Mouse (Mus musculus) forebrain, postnatal 0 days (tissue): ENCODE results near the gene Tmem52. TPM values are rescaled to one million over a fixed set of nuclear protein-coding genes. Genes with fewer than 3 reads are reported as not detected.
A peak's percentile ranks its signal among the peaks of the same experiment; 100 is the strongest.

Experiments used
- ATAC-seq: fragments of 200-750 bp; cut with Nextera tagmentation; 2 replicates; pipeline ENCODE4 v1.8.0; 2017; ENCODE audit warnings: mild to moderate bottlenecking, moderate library complexity
- DNase-seq: peaks from one replicate; pipeline ENCODE4 v3.0.0-alpha.2; 2015
- H3K27ac ChIP-seq: fragments of 300-500 bp; sonication (generic); 2 replicates; pipeline ENCODE4 v1.5.1; 2014; ENCODE audit warnings: low read depth, mild to moderate bottlenecking, antibody characterized with exemption, low read length, moderate library complexity, mixed read lengths
- H3K27me3 ChIP-seq: fragments of 300-500 bp; sonication (generic); 2 replicates; pipeline ENCODE4 v1.6.1; 2014; ENCODE audit warnings: mild to moderate bottlenecking, low read length, mixed read lengths; ENCODE audit not compliant: insufficient read depth
- H3K36me3 ChIP-seq: fragments of 300-500 bp; sonication (generic); 2 replicates; pipeline ENCODE4 v1.6.1; 2014; ENCODE audit warnings: mild to moderate bottlenecking, moderate library complexity; ENCODE audit not compliant: insufficient read depth
- H3K4me1 ChIP-seq: fragments of 300-500 bp; sonication (generic); 2 replicates; pipeline ENCODE4 v1.6.1; 2014; ENCODE audit warnings: antibody characterized with exemption; ENCODE audit not compliant: insufficient read depth
- H3K4me2 ChIP-seq: fragments of 300-500 bp; sonication (generic); 2 replicates; pipeline ENCODE4 v1.6.1; 2014; ENCODE audit warnings: low read depth, mild to moderate bottlenecking, moderate library complexity
- H3K4me3 ChIP-seq: fragments of 300-500 bp; sonication (generic); 2 replicates; pipeline ENCODE4 v1.5.1; 2014; ENCODE audit warnings: low read depth, low read length, mixed read lengths
- H3K9ac ChIP-seq: fragments of 300-500 bp; sonication (generic); 2 replicates; pipeline ENCODE4 v1.6.1; 2014; ENCODE audit warnings: mild to moderate bottlenecking
- H3K9me3 ChIP-seq: fragments of 300-500 bp; sonication (generic); 2 replicates; pipeline ENCODE4 v1.6.1; 2016; ENCODE audit warnings: low read length
- CTCF ChIP-seq: sonication (generic); IDR thresholded peaks from 2 replicates; pipeline ENCODE4 v1.5.1; 2016; ENCODE audit warnings: antibody characterized with exemption, control low read depth, low read depth
- WGBS: fragments of 180-500 bp; shearing (Covaris S2); extraction: QIAGEN DNeasy Blood & Tissue Kit; methylation state at CpG from one replicate; pipeline ENCODE4 v1.1.7; 2014; 5-methylcytosine and 5-hydroxymethylcytosine counted together
- polyA plus RNA-seq: library from polyadenylated mRNA; unstranded; fragments of >200 nt; fragmentation: Nextera tagmentation; extraction: Ambion mirVana; gene quantifications from 2 replicates; pipeline ENCODE4 v1.2.1, GENCODE M21; 2015
- total RNA-seq: library from RNA; depleted of rRNA; stranded (reverse); fragments of >200 nt; gene quantifications from 2 replicates; pipeline ENCODE4 v1.2.3, GENCODE M21; 2014

Tmem52 gene
- total and polyA plus RNA-seq, 2 experiments from 2014 or later = 0.29 to 0.52 TPM

DNA sequence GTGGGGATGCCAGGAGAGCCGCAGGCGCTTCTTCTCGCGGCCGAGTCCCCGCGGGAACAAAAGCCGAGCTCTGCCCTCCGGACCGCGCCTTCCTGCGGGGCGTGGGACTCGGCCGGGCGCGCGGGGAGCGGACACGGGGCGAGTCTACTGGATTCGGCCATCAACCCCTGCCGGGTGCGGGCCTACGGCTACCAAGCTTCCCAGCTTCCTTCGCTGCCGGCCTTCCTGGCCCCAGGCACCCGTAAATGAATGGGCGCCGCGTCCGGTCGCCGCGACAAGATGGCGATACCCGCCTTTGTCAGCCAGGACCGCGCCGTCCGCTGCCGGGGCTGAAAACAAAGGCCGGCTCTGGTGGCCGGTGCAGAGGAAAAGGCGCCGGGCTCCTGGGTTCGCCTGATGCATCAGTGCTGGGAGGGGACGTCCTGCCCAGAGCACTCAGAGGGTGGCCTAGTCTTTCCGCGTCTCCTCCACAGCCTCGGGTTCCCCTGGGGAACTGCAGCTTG, 23.3 kb downstream of the Tmem52 start:
- TF ChIP-seq CTCF = no peak
- Histone ChIP-seq H3K4me3 (peak overlapping the region; percentile 99), H3K27ac (peak overlapping the region; percentile 97), H3K9ac (peak overlapping the region; percentile 99), H3K4me1 (peaks cover 28% of the 10 kb centered on the region), H3K27me3 (no peaks in the 10 kb centered on the region), H3K36me3 (no peaks in the 10 kb centered on the region), H3K9me3 (no peaks in the 10 kb centered on the region), H3K4me2 (peak overlapping the region; percentile 79)
- DNase-seq (peak; percentile 60), ATAC-seq (peak; percentile 9; the same call in 1 of the 2 replicates)
- under 1% methylated on average over 50 of the region's 51 CpGs for WGBS

DNA sequence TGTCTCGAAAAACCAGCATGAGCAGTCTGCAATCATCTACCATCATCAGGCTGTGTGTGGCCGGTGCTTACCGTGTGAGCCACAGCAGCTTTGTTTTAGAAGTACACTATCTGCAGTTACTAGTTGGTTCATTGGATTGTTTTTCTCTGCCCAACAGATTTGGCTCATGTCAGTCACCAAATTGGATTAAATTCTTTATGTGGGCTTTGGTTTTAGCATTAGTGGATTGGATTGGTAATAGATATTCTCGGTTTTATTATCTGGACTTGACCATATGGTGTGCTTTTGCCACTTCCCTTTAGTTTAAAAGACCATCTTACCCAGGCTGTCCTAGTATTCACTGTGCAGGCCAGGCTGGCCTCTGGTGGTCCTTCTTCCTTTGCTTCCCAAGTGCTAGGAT, 26.0 kb downstream of the Tmem52 start:
- no peak overlapping the region for H3K4me3 ChIP-seq
- DNase-seq = no peak
- no peak overlapping the region for H3K27ac ChIP-seq
- no peaks in the 10 kb centered on the region for H3K36me3 ChIP-seq
- H3K9ac ChIP-seq = no peak overlapping the region
- TF ChIP-seq CTCF = no peak
- H3K27me3 ChIP-seq = no peaks in the 10 kb centered on the region
- H3K4me1 ChIP-seq = peaks cover 25% of the 10 kb centered on the region
- ATAC-seq = no peak
- H3K4me2 ChIP-seq = peak overlapping the region; percentile 79; the same call in 1 of the 2 replicates
- no peaks in the 10 kb centered on the region for H3K9me3 ChIP-seq
- WGBS = 52% methylated on average over 4 of the region's 4 CpGs

DNA sequence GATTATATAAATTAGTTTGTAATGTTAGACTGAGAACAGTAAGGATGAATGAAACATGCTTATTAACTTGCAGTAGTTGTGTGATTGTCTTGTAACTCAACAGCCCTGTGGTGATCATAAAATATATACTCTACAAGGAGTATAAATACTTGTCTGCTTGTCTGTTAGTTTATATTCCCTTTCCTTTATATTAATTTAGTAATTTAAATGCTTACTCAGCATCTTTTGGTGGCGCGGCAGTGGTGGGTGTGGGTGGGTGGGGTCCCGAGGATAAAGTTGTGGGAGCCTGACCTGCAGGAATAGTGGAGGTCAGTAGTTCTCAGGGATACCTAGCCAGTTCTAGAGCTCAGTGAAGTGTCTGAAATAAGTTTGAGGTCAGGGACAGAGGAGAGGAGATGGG, 29.0 kb downstream of the Tmem52 start:
- Histone ChIP-seq H3K4me2 (no peak overlapping the region), H3K27ac (no peak overlapping the region), H3K9ac (no peak overlapping the region), H3K27me3 (no peaks in the 10 kb centered on the region), H3K4me3 (no peak overlapping the region), H3K4me1 (peaks cover 25% of the 10 kb centered on the region), H3K9me3 (no peaks in the 10 kb centered on the region), H3K36me3 (no peaks in the 10 kb centered on the region; the same call in 1 of the 2 replicates)
- no peak for DNase-seq
- ATAC-seq = no peak
- no peak for TF ChIP-seq CTCF
- 87% methylated on average over 3 of the region's 3 CpGs for WGBS

DNA sequence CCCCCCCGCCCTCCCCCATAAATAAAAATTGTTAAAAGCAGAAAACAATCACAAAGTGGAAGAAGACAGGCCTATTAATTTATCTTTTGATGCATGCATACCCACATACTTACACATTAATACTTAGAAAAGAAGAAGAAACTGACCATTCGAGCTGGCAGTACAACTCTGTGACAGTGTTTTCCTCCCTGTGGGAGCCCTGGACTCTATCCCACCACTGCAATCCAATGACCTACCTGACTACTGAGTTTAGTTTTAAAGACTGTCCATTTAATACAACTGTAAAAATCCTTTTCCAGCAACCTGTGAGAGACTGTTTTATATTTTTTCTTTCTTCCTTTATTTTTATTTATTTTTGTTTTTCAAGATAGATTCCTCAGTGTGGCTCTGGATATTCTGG, 32.2 kb downstream of the Tmem52 start:
- WGBS = 63% methylated on average over 2 of the region's 2 CpGs
- Histone ChIP-seq H3K36me3 (no peaks in the 10 kb centered on the region; the same call in 1 of the 2 replicates), H3K4me2 (no peak overlapping the region), H3K27ac (no peak overlapping the region), H3K27me3 (no peaks in the 10 kb centered on the region), H3K9me3 (no peaks in the 10 kb centered on the region), H3K4me3 (no peak overlapping the region), H3K9ac (no peak overlapping the region), H3K4me1 (peaks cover 2% of the 10 kb centered on the region; the same call in 1 of the 2 replicates)
- DNase-seq (no peak), ATAC-seq (no peak)
- no peak for TF ChIP-seq CTCF

DNA sequence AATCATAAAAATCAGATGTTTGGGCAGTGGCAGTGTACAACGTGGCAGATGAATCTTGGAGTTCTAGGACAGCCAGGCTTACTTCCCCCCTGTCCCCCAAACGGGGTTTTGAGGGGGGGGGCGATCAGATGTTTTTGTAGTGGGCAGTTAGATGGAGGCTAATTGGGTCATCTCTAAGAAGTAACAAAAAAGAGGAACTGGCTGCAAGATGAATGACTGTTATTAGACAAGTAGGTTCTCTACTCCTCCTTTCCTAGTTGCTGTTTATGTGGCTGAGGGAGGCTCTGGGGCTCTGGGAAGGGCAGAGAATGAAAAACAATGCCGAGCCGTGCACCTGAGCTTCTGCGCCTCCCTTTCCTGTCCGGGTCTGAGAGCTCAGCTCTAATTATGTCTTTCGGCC, 36.2 kb downstream of the Tmem52 start:
- H3K27me3 ChIP-seq = no peaks in the 10 kb centered on the region
- no peak overlapping the region for H3K4me2 ChIP-seq
- no peak for DNase-seq
- H3K27ac ChIP-seq = no peak overlapping the region
- no peaks in the 10 kb centered on the region; the same call in 1 of the 2 replicates for H3K36me3 ChIP-seq
- 59% methylated on average over 8 of the region's 8 CpGs for WGBS
- H3K4me1 ChIP-seq = no peaks in the 10 kb centered on the region
- no peak overlapping the region for H3K4me3 ChIP-seq
- H3K9ac ChIP-seq = no peak overlapping the region
- TF ChIP-seq CTCF = no peak
- no peak for ATAC-seq
- H3K9me3 ChIP-seq = no peaks in the 10 kb centered on the region

DNA sequence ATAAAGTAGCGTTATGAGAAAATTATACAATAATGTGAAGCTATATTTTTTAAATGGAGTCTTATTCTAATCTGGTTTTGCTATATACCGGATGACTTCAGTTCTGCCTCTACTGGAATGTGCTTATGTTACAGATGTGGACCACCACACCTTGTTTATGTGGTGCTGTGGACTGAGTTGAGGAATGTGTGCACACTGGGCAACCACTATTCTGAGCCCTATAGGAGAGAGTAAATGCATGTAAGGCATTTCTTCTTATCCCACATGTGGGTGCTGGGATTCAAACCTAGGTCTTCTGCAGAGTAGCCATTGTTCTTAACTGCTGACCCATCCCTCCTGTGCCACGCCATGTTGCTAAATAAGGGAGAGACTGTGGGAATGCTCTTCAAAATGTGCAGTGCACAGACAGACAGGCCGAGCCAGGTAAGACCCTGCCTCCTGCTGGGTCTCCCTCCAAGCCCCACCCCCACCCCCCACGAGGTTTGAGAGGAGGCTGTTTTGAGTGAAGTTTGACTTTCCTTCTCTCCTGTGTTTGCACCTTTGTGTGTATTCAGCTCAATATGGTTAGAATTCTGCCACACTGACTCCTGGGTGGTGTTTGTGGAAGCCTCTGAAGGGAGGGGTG, 36.9 kb downstream of the Tmem52 start:
- Histone ChIP-seq H3K4me3 (no peak overlapping the region), H3K9me3 (no peaks in the 10 kb centered on the region), H3K36me3 (no peaks in the 10 kb centered on the region; the same call in 1 of the 2 replicates), H3K9ac (no peak overlapping the region), H3K27me3 (no peaks in the 10 kb centered on the region), H3K4me1 (no peaks in the 10 kb centered on the region), H3K4me2 (no peak overlapping the region), H3K27ac (no peak overlapping the region)
- no peak for TF ChIP-seq CTCF
- 81% methylated on average over 5 of the region's 5 CpGs for WGBS
- DNase-seq (no peak), ATAC-seq (no peak)

DNA sequence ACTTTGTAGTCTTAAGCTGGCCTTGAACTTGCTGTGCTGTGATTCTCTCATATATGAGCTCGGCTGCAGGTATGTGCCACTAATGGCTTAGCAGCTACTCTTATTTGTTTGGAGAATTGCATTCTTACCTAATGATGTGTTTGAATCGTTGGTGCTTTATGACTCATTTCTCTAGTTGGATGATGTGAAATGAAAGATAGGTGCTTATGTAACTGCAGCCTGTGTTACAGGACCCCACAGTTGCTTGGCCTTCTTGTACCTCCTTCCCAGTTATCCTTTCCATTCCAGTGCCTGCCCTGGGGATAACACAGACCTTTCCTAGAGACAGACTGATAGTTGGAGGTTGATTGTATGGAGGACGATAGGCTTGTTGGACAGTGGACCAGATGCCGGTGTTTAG, 39.7 kb downstream of the Tmem52 start:
- ATAC-seq = no peak
- Histone ChIP-seq H3K4me3 (no peak overlapping the region), H3K4me2 (no peak overlapping the region), H3K36me3 (no peaks in the 10 kb centered on the region), H3K9me3 (no peaks in the 10 kb centered on the region), H3K27me3 (no peaks in the 10 kb centered on the region), H3K4me1 (0 out of 2 replicates have a peak, but pooled peaks cover 2% of the 10 kb centered on the region), H3K27ac (no peak overlapping the region), H3K9ac (no peak overlapping the region)
- WGBS = 85% methylated on average over 4 of the region's 4 CpGs
- no peak for TF ChIP-seq CTCF
- DNase-seq = no peak
